Mouse (Mus musculus): ENCODE measurements around the gene Slamf7. TPM values are rescaled to one million over a fixed set of nuclear protein-coding genes. Genes with fewer than 3 reads are reported as not detected.
"Not testable (repeated sequence)": the region's sequence is repeated elsewhere in the genome, so short reads cannot be mapped to it uniquely, and the experiment has no call there.

The Slamf7 gene
- not detected in 2 replicates for polyA plus RNA-seq (2016; fragmentation: Nextera tagmentation; extraction: Ambion mirVana)

DNA sequence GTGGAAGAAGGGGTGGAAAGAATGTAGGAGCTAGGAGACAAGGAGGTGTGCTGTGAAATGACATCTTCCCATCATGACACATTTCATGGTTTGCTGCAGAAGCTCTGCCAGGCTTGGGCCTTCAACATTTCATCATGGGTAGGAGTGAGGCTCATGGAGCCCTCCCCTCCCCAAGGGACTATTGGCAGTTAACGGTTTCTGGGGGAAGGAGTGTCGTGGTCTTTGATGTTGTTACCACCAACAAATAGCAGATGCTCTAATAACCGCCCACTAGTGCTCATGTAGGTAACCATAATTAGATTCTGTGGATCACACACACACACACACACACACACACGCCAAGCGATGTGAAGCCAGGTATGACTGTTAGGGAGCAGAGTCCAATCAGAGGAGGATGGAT is at the start of gene Slamf7:
Gene Slamf7, minus strand, starts transcription at position 302 of the 400 bp plus-strand sequence.
- no peak for ATAC-seq (ENCODE audit: low FRiP score)
- Histone ChIP-seq H3K4me3 (replicated peaks) (no peak within 1 kb of the TSS), H3K9ac (no peak within 1 kb of the TSS), H3K36me3 (replicated peaks) (no peaks in the 10 kb centered on the region), H3K27me3 (no peaks in the 10 kb centered on the region), H3K4me2 (no peak within 1 kb of the TSS), H3K9me3 (no peaks in the 10 kb centered on the region), H3K4me1 (no peaks in the 10 kb centered on the region), H3K27ac (no peak within 1 kb of the TSS)
- WGBS: 88% methylated on average over 5 of the region's 5 CpGs

DNA sequence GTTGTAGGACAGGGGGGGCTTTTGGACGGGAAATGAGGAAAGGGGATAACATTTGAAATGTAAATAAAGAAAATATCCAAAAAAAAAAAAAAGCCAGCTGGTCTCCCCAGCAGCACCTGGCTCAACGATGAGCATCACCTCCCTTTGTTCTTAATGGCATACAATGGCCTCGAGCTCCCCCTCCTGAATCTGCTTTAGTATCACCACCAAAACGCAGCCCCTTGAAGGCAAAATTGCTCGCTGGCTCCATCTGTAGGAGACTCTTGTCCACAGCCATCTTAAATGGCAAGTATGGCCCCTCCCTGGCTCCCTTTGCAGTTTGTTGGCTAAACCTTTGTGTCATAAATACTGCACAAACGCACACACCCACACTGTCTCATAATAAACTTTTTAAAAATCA is 46.1 kb upstream of the Slamf7 start:
- Histone ChIP-seq H3K4me3 (replicated peaks) (no peak overlapping the region), H3K27ac (no peak overlapping the region)

DNA sequence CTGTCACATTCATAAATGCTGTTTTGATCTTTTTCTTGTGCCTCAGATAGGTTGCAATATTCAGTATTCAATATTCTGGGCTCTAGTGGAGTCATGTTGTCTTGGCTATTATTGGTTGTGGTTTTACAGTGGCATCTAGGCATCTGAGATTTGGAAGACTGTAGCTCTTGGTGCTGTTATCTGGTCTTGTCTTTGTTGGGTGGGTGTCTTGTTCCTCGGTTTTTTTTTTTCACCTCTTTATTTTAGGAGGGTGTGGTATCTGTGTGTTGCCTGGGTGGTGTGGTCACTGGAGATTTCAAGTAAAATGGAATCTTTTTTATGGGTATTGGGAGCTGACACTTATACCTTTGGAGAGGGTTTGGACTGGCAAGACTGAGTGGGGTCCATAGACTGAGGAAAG is 41.1 kb upstream of the Slamf7 start:
- WGBS: 85% methylated on average over 1 of the region's 1 CpGs
- H3K27me3 ChIP-seq: no peaks in the 10 kb centered on the region
- H3K27ac ChIP-seq: no peak overlapping the region
- no peaks in the 10 kb centered on the region for H3K36me3 ChIP-seq (replicated peaks)
- H3K9ac ChIP-seq: no peak overlapping the region
- H3K4me3 ChIP-seq (replicated peaks): no peak overlapping the region
- ATAC-seq (ENCODE audit: low FRiP score): no peak
- no peak overlapping the region for H3K4me2 ChIP-seq
- H3K9me3 ChIP-seq: no peaks in the 10 kb centered on the region
- H3K4me1 ChIP-seq: no peaks in the 10 kb centered on the region

More for the DNA sequence above, 46.1 kb upstream of the Slamf7 start:
- WGBS: 21% methylated on average over 6 of the region's 6 CpGs
- no peak overlapping the region for H3K4me2 ChIP-seq
- no peak overlapping the region for H3K9ac ChIP-seq
- H3K27me3 ChIP-seq: no peaks in the 10 kb centered on the region
- H3K9me3 ChIP-seq: no peaks in the 10 kb centered on the region
- H3K4me1 ChIP-seq: no peaks in the 10 kb centered on the region
- no peak for ATAC-seq (ENCODE audit: low FRiP score)
- no peaks in the 10 kb centered on the region for H3K36me3 ChIP-seq (replicated peaks)

DNA sequence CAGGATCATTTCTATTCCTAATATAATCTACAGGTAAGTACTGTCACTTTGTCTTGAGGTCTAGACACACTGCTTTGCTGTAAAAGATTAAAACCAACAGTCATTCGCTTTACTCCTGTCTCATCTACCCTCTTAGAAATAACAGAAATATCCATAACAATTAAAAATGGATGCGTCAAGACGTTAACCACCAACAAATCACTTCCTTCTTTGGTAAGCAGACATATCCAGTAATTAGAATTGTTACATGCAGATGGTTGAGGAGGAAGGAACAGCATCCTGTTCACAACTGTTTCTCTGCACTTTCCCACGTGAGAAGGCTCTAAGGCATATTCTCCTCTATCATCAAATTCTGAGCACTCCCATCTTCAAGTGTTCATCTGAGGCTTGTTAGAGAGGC is 34.5 kb upstream of the Slamf7 start:
- Histone ChIP-seq H3K9me3 (no peaks in the 10 kb centered on the region), H3K4me1 (no peaks in the 10 kb centered on the region), H3K36me3 (replicated peaks) (no peaks in the 10 kb centered on the region), H3K27me3 (no peaks in the 10 kb centered on the region), H3K9ac (no peak overlapping the region), H3K27ac (no peak overlapping the region), H3K4me3 (replicated peaks) (no peak overlapping the region), H3K4me2 (no peak overlapping the region)
- no peak for ATAC-seq (ENCODE audit: low FRiP score)
- WGBS: 89% methylated on average over 4 of the region's 4 CpGs

DNA sequence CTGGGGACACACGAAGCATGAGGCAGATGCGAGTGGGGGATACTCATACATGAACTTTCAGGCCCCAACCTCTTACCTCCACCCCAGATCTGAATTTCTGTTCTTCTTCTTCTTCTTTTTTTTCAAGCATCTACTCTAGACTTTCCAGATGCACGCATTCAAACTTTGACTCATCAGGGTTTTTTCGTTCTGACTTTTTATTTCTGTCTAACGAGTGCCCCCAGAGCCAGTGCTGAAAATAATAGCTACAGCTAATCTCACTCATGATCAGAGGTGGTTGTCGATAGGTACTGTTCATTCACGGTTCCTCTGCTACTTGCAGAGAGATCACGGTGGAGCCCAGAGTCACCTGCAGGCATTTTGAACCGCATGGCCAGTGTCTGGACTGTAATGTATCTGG is 32.1 kb upstream of the Slamf7 start:
- no peak overlapping the region for H3K4me2 ChIP-seq
- H3K9ac ChIP-seq: no peak overlapping the region
- no peak overlapping the region for H3K27ac ChIP-seq
- H3K4me1 ChIP-seq: no peaks in the 10 kb centered on the region
- no peaks in the 10 kb centered on the region for H3K36me3 ChIP-seq (replicated peaks)
- H3K9me3 ChIP-seq: no peaks in the 10 kb centered on the region
- no peak for ATAC-seq (ENCODE audit: low FRiP score)
- H3K27me3 ChIP-seq: no peaks in the 10 kb centered on the region
- no peak overlapping the region for H3K4me3 ChIP-seq (replicated peaks)
- 93% methylated on average over 9 of the region's 9 CpGs for WGBS

DNA sequence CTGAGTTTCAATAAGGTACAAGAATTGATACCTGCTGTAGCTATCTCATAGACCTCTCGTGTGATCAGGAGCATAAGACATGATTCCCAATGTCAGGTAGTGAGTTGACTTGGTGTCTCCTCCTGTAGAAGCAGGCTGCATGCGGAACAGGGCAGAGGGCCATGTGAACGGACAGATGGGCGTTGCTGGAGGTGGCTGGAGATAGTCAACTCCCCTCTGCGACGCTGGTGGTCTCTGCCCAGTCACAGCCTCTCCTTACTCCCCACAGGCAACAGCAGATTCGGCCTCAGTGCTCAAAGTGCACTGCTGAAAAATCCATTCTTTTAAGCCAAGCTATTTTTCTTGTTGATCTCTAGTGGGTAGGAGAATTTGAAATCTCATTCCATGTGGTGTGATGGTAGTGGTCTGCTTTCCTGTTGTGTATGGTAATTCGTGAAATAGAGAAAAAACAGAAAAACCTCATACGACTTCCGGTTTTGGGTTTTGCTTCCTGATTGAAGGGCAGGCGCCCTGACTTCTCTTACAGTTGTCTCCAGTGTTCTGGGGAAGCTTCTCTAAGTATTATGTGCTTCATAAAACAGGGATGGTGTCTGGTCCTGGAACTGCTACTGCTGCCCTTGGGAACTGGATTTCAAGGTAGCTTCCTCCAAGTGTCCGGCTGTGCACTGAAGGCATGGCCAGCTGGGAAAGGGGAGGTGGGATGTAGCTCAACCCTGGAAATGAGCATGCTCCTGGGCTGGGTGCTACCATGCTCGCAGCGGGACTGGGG is 28.9 kb upstream of the Slamf7 start, which contains the start of gene Cd48:
Gene Cd48, plus strand, starts transcription at position 479 of the 769 bp plus-strand sequence.
- no peaks in the 10 kb centered on the region for H3K4me1 ChIP-seq
- 90% methylated on average over 14 of the region's 14 CpGs for WGBS
- no peaks in the 10 kb centered on the region for H3K9me3 ChIP-seq
- H3K27ac ChIP-seq: no peak within 1 kb of the TSS
- H3K27me3 ChIP-seq: no peaks in the 10 kb centered on the region
- ATAC-seq (ENCODE audit: low FRiP score): no peak
- H3K36me3 ChIP-seq (replicated peaks): no peaks in the 10 kb centered on the region
- H3K4me3 ChIP-seq (replicated peaks): no peak within 1 kb of the TSS
- no peak within 1 kb of the TSS for H3K9ac ChIP-seq
- H3K4me2 ChIP-seq: no peak within 1 kb of the TSS

DNA sequence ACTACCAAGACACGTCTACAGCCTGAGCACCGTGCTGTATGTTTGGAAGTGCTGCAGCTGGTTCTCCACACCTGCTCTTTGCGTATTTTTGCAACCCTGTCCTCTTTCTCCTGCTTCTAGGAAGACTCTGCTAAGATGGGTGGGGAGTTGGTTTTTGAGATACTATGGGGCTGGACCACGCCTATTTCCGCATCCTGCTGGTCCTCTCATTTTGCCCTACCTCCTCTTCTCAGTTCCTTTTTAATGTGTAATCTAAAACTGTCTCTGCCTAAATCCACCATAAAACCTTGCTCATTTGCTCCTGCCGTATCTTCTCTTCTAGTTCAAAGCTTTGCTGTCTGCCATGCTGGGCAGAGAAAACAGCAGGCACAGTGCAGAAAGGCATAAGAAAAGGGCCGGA is 28.2 kb upstream of the Slamf7 start:
- no peak overlapping the region for H3K9ac ChIP-seq
- WGBS: 88% methylated on average over 7 of the region's 7 CpGs
- H3K27ac ChIP-seq: no peak overlapping the region
- H3K36me3 ChIP-seq (replicated peaks): no peaks in the 10 kb centered on the region
- no peak overlapping the region for H3K4me3 ChIP-seq (replicated peaks)
- no peaks in the 10 kb centered on the region for H3K4me1 ChIP-seq
- H3K9me3 ChIP-seq: no peaks in the 10 kb centered on the region
- ATAC-seq (ENCODE audit: low FRiP score): no peak
- H3K27me3 ChIP-seq: no peaks in the 10 kb centered on the region
- H3K4me2 ChIP-seq: no peak overlapping the region

DNA sequence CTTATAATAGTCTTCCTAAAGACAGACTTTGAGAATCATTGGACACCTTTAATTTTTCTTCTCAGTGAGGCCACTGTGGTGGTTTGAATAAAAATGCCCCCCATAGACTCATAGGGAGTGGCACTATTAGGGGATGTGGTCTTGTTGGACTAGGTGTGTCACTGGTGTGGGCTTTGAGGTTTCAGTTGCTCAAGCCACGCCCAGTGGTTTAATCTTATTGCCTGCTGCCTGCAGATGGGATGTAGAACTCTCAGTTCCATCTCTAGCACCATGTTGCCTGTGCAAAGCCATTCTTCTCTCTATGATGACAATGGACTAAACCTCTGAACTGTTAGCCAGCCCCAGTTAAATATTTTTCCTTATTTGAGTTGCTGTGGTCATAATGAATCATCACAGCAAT is 24.9 kb upstream of the Slamf7 start:
- Histone ChIP-seq H3K4me1 (no peaks in the 10 kb centered on the region), H3K27ac (no peak overlapping the region), H3K4me2 (no peak overlapping the region), H3K27me3 (no peaks in the 10 kb centered on the region), H3K9me3 (no peaks in the 10 kb centered on the region), H3K36me3 (replicated peaks) (no peaks in the 10 kb centered on the region), H3K9ac (no peak overlapping the region), H3K4me3 (replicated peaks) (no peak overlapping the region)
- ATAC-seq (ENCODE audit: low FRiP score): no peak
- whole genome bisulfite sequencing: 73% methylated on average over 1 of the region's 1 CpGs

DNA sequence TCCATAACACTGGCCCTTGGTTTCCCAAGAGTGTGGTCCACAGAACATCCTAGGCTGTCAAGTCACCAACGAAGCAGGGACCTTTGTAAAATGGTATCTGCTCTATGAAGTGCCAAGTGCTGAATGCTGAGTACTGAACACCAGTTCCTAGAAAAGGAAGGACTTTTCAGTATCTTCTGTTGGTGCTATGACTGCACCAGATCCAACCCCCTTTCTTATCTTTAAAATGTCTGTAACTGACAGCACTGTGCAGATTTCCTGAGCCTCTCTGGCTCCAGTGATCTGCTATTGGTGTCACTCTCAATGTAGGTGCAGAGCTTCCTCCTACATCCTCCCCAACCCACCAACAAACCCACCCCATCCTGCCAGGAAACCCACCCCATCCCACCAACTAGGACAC is 21.6 kb upstream of the Slamf7 start:
- Histone ChIP-seq H3K9me3 (no peaks in the 10 kb centered on the region), H3K4me1 (no peaks in the 10 kb centered on the region), H3K27me3 (no peaks in the 10 kb centered on the region), H3K36me3 (replicated peaks) (no peaks in the 10 kb centered on the region), H3K27ac (no peak overlapping the region), H3K9ac (no peak overlapping the region), H3K4me2 (no peak overlapping the region), H3K4me3 (replicated peaks) (no peak overlapping the region)
- 64% methylated on average over 1 of the region's 1 CpGs for WGBS
- no peak for ATAC-seq (ENCODE audit: low FRiP score)

DNA sequence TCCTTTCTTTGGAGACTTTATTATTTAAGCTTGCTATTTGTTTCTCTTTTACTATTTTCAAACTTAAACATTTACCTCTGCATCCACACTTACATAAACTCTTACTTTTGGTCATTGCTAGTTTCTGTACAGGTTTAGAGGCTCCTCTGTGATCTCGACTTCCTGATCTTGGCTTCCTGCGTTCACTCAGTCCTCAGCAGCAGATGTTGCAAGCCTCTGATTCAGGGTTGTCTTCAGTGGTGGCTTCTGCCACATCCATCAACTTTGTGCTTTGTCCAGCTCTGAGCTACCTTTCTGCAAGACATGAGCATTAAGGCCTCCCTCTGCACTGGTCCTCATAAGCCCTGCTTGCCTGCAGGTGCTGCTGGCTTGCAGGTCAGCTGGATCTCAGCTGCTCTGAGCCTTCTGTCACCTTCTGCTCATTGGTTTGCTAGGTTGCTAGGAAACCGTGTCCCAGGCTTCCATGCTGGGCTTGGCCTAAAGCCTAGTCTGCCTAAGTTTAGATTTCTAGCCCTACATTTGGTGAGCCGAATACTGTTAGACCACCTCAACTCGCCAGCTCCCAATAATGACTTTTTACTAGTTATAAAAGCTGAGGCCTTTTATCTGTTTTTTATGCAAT is 20.1 kb upstream of the Slamf7 start:
- Histone ChIP-seq H3K4me3 (replicated peaks) (no peak overlapping the region), H3K4me2 (no peak overlapping the region), H3K9ac (no peak overlapping the region), H3K36me3 (replicated peaks) (no peaks in the 10 kb centered on the region), H3K4me1 (no peaks in the 10 kb centered on the region), H3K27me3 (no peaks in the 10 kb centered on the region), H3K27ac (no peak overlapping the region), H3K9me3 (no peaks in the 10 kb centered on the region)
- 75% methylated on average over 5 of the region's 5 CpGs for WGBS
- ATAC-seq (ENCODE audit: low FRiP score): no peak

DNA sequence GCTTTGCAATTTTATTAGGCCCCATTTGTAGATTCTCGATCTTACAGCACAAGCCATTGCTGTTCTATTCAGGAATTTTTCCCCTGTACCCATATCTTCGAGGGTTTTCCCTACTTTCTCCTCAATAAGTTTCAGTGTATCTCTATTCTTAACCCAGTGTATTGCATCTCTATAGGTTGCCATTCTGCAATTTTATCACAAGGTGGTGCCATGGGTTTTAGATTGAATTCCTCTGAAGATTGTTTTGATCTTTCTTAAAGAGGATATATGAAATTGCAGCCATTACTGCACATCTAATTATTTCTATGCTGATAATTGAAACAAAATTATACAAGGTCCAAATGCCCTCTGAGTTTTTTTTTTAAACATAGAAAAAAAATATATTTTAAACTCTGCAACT is 19.6 kb upstream of the Slamf7 start:
- not testable (repeated sequence) for H3K9me3 ChIP-seq; H3K27ac ChIP-seq; H3K4me2 ChIP-seq; H3K4me1 ChIP-seq; H3K27me3 ChIP-seq; H3K36me3 ChIP-seq (replicated peaks); H3K4me3 ChIP-seq (replicated peaks); H3K9ac ChIP-seq; ATAC-seq (ENCODE audit: low FRiP score)
- 88% methylated on average over 2 of the region's 2 CpGs for WGBS

DNA sequence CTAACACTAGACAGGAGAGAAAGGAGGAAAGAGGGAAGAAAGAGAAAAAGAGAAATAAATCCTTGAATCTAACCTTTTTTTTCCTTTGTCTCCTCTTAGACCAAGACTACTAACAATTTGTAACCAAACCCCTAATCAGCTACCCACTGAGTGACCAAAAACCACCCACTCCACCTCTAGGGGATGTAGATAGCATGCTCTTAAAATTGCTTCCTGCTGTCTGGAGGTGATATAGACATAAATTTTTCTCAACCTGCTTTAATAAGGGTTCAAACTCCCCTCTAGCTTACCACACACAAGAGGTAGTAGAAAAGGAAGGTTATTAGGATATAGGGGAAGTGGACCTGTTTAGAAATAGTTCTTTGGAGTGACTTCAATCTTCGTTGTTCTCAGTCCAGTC is 14.3 kb upstream of the Slamf7 start:
- H3K4me2 ChIP-seq: no peak overlapping the region
- no peak overlapping the region for H3K9ac ChIP-seq
- no peaks in the 10 kb centered on the region for H3K9me3 ChIP-seq
- ATAC-seq (ENCODE audit: low FRiP score): no peak
- no peaks in the 10 kb centered on the region for H3K4me1 ChIP-seq
- no peak overlapping the region for H3K4me3 ChIP-seq (replicated peaks)
- H3K27me3 ChIP-seq: no peaks in the 10 kb centered on the region
- WGBS: 69% methylated on average over 1 of the region's 1 CpGs
- H3K27ac ChIP-seq: no peak overlapping the region
- H3K36me3 ChIP-seq (replicated peaks): no peaks in the 10 kb centered on the region

DNA sequence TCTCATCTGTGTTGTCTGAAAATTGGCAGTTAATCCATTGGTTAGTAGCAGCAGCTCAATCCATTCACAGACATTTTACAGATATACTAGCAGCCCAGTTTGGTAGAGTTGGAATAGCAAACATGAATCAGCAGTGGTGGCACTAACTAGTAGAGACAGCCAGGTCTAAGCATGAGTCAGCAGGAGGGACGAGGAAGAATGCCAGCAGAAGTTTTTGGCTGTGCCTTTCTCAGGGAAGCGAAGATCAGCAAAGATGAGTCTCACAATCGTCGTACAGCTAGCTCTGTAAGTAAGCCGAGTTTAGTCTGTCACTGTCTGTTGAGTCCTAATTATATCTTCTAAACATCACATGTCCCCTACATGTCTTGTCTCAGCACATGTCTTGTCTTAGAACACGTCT is 13.5 kb upstream of the Slamf7 start:
- Histone ChIP-seq H3K27me3 (no peaks in the 10 kb centered on the region), H3K9ac (no peak overlapping the region), H3K9me3 (no peaks in the 10 kb centered on the region), H3K4me2 (no peak overlapping the region), H3K36me3 (replicated peaks) (no peaks in the 10 kb centered on the region), H3K4me3 (replicated peaks) (no peak overlapping the region), H3K4me1 (no peaks in the 10 kb centered on the region), H3K27ac (no peak overlapping the region)
- WGBS: 90% methylated on average over 6 of the region's 6 CpGs
- ATAC-seq (ENCODE audit: low FRiP score): no peak
